Mouse (Mus musculus): ENCODE measurements at regions not wholly inside any gene's neighbourhood (a gene's known extent, or its start where the extent isn't known, plus 50 kb on each side); places are given as distances from the start of the nearest gene placed in this dataset.

- DNase-seq (ENCODE audit: low spot score in 2 of 2) = peak in 1 of 2 experiments; percentile 10
Observed at GRCm38 (mm10) chr7:58151713-58152112, 504.3 kb upstream of the Atp10a start.

GRCm38 (mm10) chr7:58184913-58185312 is 471.1 kb upstream of the Atp10a start:
- no peak for DNase-seq (ENCODE audit: low spot score in 2 of 2)

- DNase-seq (ENCODE audit: low spot score in 2 of 2) = no peak
Observed at GRCm38 (mm10) chr7:58217726-58218125, 438.2 kb upstream of the Atp10a start.

- no peak for DNase-seq (ENCODE audit: low spot score in 2 of 2)
Observed at GRCm38 (mm10) chr7:58224727-58225126, 431.2 kb upstream of the Atp10a start.

GRCm38 (mm10) chr7:58225713-58226112 is 430.3 kb upstream of the Atp10a start:
- no peak for DNase-seq (ENCODE audit: low spot score in 2 of 2)

- DNase-seq (ENCODE audit: low spot score in 2 of 2) = no peak
Observed at GRCm38 (mm10) chr7:58230162-58230681, 425.7 kb upstream of the Atp10a start.

- DNase-seq (ENCODE audit: low spot score in 2 of 2) = no peak
Observed at GRCm38 (mm10) chr7:58230943-58231342, 425.0 kb upstream of the Atp10a start.

- peak; percentile 47 to 62 for DNase-seq (ENCODE audit: low spot score in 2 of 2)
Observed at GRCm38 (mm10) chr7:58247261-58247660, 408.7 kb upstream of the Atp10a start.
